Mouse (Mus musculus) ES-CJ7 (cell line): ENCODE data around the gene Mcu.

ENCODE experiments used
- DNase-seq: peaks from one replicate; pipeline ENCODE4 v3.0.0; 2011; ENCODE audit warnings: low read depth, low spot score

Mcu gene

GRCm38 (mm10) chr10:59570360-59570759, 46.1 kb downstream of the Mcu start:
- no peak for DNase-seq

- DNase-seq: no peak
These were observed 47.0 kb downstream of the Mcu start for GRCm38 (mm10) chr10:59569481-59569869.

GRCm38 (mm10) chr10:59568665-59569480, 47.6 kb downstream of the Mcu start:
- no peak for DNase-seq

- DNase-seq: no peak
These were observed 49.5 kb downstream of the Mcu start for GRCm38 (mm10) chr10:59566968-59567367.

- DNase-seq: no peak
These were observed 50.5 kb downstream of the Mcu start for GRCm38 (mm10) chr10:59565995-59566410.

GRCm38 (mm10) chr10:59564551-59564950, 51.9 kb downstream of the Mcu start:
- DNase-seq: no peak

GRCm38 (mm10) chr10:59562511-59562910, 54.0 kb downstream of the Mcu start:
- DNase-seq: no peak

- peak; percentile 61 for DNase-seq
These were observed 56.4 kb downstream of the Mcu start for GRCm38 (mm10) chr10:59560126-59560525.

GRCm38 (mm10) chr10:59558602-59559001, 57.9 kb downstream of the Mcu start:
- peak; percentile 93 for DNase-seq

GRCm38 (mm10) chr10:59558164-59558563, 58.3 kb downstream of the Mcu start:
- no peak for DNase-seq

GRCm38 (mm10) chr10:59556541-59556940, 60.0 kb downstream of the Mcu start:
- DNase-seq: peak; percentile 33

GRCm38 (mm10) chr10:59554243-59554642, 62.2 kb downstream of the Mcu start:
- DNase-seq: peak; percentile 31

GRCm38 (mm10) chr10:59552456-59552855, 64.0 kb downstream of the Mcu start:
- DNase-seq: no peak

GRCm38 (mm10) chr10:59548768-59549333, 67.6 kb downstream of the Mcu start:
- no peak for DNase-seq

- DNase-seq: no peak
These were observed 68.3 kb downstream of the Mcu start for GRCm38 (mm10) chr10:59548211-59548610.

- DNase-seq: peak; percentile 70
These were observed 69.1 kb downstream of the Mcu start for GRCm38 (mm10) chr10:59547426-59547825.

- DNase-seq: no peak
These were observed 71.3 kb downstream of the Mcu start for GRCm38 (mm10) chr10:59545169-59545568.

- no peak for DNase-seq
These were observed 73.1 kb downstream of the Mcu start for GRCm38 (mm10) chr10:59543351-59543750.

GRCm38 (mm10) chr10:59541466-59541865, 75.0 kb downstream of the Mcu start:
- DNase-seq: no peak

GRCm38 (mm10) chr10:59540596-59540995, 75.9 kb downstream of the Mcu start:
- DNase-seq: no peak

GRCm38 (mm10) chr10:59540081-59540480, 76.4 kb downstream of the Mcu start:
- no peak for DNase-seq

GRCm38 (mm10) chr10:59539533-59539875, 77.0 kb downstream of the Mcu start:
- DNase-seq: peak; percentile 27

- DNase-seq: no peak
These were observed 77.5 kb downstream of the Mcu start for GRCm38 (mm10) chr10:59538767-59539532.
